Mouse (Mus musculus) cortical plate, adult 2 months (tissue): ENCODE data around the gene Tmem161b. TPM values are rescaled to one million over a fixed set of nuclear protein-coding genes. Genes with fewer than 3 reads are reported as not detected.

Experiments
- H3K27ac ChIP-seq: fragments of 200-500 bp; 2 replicates; pipeline ENCODE4 v1.5.1; 2012; ENCODE audit warnings: low read length, control low read depth, inconsistent platforms; ENCODE audit not compliant: insufficient read depth
- H3K4me1 ChIP-seq: fragments of 200-500 bp; 2 replicates; pipeline ENCODE4 v1.6.1; 2011; ENCODE audit warnings: low read length; ENCODE audit not compliant: control insufficient read depth, insufficient read depth
- H3K4me3 ChIP-seq: fragments of 200-500 bp; 2 replicates; pipeline ENCODE4 v1.5.1; 2011; ENCODE audit warnings: mild to moderate bottlenecking, low read length, control low read depth; ENCODE audit not compliant: insufficient read depth
- CTCF ChIP-seq: fragments of 200-500 bp; IDR thresholded peaks from 2 replicates; pipeline ENCODE4 v1.5.1; 2011; ENCODE audit warnings: mild to moderate bottlenecking, control low read depth, low read length; ENCODE audit not compliant: insufficient read depth; ENCODE audit errors: extremely low read depth
- POLR2A ChIP-seq: fragments of 200-500 bp; IDR thresholded peaks from 2 replicates; pipeline ENCODE4 v1.6.1; 2011; ENCODE audit warnings: mild to moderate bottlenecking, low read length, control low read depth; ENCODE audit not compliant: insufficient read depth; ENCODE audit errors: extremely low read depth
- polyA plus RNA-seq: library from polyadenylated mRNA; depleted of rRNA; stranded (reverse); fragments of >200 nt; gene quantifications from 2 replicates; pipeline ENCODE4 v1.2.3, GENCODE M21; 2012

Gene Tmem161b
- polyA plus RNA-seq, 1 experiment = 20.5 TPM

DNA sequence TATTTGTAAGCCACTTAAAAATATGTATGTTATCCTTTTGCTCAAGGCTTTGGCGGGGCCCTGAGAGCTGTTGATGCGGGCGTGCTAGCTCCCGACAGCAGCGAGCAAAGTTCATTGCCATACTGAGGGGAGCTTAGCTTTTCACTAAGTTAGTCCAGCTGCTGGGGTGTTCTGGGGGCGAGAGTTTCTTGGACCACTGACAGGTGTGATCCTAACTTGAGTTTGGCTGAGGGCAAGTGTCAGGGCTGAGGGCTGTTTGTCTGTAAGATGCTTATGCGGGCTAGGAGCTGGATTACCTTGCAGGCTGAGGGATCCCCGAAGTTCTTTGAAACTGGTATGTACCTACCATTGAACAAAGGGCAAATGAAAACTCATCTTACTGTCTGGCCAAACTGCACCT lies 123.0 kb downstream of the Tmem161b start:
- peaks cover 8% of the 10 kb centered on the region; the same call in 1 of the 2 replicates for H3K4me1 ChIP-seq
- TF ChIP-seq POLR2A (no peak), CTCF (no peak)
- no peak overlapping the region for H3K4me3 ChIP-seq
- H3K27ac ChIP-seq = no peak overlapping the region; the same call in 1 of the 2 replicates
